Mouse (Mus musculus) kidney, postnatal 36 days (tissue): ENCODE measurements around the gene Nol6.

Source experiments
- DNase-seq, 2 experiments: peaks; one replicate each; pipeline ENCODE4 v3.0.0; 2021 to 2022; ENCODE audit warnings: mixed read lengths in 2 of 2

The Nol6 gene

DNA sequence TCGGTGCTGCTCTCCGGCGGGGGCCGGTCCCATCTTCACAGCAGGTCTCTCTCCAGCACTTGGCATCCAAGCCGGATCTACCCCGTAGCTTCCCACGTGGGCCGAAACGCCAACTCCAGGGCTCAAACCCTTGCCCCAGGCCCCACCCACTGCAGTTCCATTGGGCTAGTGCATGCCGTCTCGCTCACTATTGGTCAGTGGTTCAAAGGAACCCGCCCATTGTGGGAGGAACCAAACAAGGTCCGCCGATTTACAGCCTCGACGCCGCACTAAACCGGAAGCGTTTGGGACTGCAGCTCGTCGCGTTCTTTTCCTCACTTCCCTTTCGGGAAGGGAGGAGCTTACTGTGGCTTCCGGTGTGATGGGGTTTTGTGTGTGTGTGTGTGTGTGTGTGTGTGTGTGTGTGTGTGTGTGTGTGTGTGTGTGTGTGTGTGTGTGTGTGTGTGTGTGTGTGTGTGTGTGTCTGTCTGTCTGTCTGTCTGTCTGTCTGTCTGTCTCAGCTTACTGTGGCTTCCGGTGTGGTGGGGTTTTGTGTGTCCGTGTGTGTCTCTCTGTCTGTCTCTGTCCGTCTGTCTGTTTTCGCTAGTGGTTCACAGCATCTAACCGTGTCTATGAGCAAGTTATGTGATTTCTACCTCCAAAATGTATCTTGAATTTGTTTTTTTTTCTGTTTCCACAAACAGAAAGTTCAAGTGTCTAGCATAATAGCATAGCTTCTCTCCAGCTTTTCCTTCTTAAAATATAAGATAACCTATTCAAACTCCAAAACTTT lies at the start of gene Nol6:
Nol6 (minus strand) TSS at position 276 of the 772 bp plus-strand sequence.
- DNase-seq, result peak; percentile 98 to 100

DNA sequence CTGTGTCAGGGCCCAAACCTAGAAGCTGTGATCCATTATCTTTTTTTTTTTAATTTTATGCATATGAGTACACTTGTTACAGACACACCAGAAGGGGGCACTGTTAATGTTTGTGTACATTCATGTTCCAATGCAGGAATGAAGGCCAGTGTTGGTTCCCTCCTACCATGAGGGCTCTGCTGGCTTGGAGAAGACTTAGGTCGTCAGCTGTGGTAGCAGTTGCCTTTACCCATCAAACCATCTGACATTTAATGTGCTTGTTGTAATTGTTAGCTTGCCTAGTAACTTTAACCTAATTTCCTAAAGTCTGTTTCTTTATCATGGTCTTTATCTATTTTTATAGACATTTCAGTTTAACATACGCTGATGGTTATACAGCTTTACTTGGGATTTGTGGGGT lies 46.7 kb upstream of the Nol6 start:
- no peak for DNase-seq

DNA sequence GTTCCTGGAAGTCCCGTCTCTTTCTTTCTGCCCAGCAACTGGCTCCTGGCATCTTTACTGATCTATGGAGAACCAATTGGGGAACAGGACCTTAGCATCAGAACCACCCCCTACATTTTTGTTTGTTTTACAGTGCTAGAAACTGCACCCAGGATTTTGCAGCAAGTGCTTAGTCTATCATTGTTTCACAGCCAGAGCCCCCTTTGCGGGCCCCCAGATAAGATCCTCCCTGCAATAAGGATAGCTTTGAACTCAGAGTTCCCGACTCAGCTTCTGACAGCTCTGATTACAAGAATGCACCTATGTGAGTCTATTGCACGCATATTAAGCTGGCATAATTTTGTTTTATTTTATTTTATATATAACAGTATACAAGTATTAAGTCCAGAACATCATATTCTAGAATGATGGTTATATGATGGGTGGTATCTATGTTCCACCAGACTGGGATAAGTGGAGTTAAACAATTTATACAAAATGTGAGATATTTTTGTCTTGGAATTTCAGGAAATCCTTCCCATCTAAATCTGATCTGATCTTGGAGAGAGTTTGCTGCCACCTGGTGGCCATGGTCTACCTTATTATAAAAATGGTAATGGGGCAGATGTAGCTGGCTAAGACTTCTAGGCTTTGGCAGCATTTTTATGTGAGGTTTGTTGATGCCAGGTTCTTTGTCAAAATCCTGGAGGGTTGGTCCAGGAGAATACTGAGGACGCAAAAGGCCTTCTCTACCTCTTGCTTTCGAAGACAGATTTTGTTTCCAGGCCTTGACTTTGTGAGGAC lies 41.6 kb upstream of the Nol6 start:
- DNase-seq, result peak; percentile 76 to 93

DNA sequence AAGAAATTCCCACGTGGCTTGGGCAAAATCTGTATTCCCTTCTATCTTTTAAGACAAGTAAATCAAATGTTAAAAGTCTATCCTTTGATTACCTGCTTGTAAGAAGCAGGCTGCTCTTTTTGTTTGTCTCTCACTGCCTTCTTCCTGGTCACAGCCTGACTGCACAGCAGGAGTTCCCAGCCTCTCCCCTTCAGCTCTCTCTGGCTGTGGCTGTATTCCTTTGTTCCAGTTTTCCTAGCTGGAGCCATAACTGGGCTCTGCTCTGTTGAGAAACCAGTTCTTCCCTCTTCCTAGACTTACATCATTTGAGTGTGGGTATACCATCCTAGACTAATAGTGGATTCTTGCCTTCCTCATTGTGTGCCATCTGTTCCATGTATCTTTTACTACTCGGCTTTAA lies 40.7 kb upstream of the Nol6 start:
- DNase-seq, result no peak

DNA sequence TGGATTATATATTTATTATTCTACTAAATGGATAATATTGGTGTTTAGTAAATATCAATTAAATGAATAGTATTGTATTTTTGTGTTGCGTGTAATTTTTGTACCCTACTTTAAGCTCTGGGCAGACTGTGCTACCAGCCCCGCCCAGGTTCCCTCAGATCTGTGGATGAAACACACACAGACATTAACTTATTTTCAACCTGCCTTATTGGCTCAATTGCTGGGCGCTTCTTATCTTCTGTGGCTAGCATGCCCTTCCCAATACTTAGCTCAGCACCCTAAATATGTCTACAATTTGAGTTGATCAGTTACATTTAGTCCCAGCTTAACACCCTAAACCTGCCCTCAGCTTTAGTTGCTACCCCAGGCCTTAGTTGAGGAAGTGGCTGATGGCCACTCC lies 37.0 kb upstream of the Nol6 start:
- no peak for DNase-seq

DNA sequence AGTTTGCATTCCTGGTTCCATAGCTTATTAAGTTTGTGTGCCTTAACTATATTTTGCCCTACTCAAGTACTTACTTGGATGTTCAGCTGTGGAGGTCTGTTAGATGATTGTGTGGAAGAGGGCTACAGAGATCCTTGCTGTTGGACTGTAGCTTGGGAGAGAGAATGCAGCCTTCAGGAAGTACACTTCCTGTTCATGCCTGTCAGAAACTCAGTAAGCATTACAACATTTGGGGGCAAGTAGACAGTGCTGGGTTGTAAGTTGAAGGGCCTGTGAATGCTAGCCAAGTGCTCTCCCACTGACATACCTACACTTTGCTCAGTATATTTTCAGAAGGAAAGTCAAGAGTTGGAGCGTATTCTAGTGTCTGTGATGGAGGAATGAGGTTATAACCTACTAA lies 34.0 kb upstream of the Nol6 start:
- DNase-seq, result no peak

DNA sequence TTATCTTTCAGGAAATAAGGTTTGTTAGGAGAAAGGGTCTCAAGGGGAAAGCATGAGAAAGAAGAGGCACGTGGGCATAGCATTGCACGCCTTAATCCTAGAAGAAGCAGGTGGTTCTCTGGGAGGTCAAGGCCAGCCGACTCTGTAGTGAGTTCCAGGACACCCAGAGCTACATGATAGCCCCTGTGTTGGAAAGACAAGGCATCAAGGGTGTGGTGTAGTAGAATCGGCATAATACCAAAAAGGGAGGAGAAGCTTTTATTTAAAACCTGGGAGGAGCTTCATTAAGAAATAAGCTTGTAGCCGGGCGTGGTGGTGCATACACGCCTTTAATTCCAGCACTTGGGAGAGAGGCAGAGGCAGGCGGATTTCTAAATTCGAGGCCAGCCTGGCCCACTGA lies 32.7 kb upstream of the Nol6 start:
- no peak for DNase-seq

DNA sequence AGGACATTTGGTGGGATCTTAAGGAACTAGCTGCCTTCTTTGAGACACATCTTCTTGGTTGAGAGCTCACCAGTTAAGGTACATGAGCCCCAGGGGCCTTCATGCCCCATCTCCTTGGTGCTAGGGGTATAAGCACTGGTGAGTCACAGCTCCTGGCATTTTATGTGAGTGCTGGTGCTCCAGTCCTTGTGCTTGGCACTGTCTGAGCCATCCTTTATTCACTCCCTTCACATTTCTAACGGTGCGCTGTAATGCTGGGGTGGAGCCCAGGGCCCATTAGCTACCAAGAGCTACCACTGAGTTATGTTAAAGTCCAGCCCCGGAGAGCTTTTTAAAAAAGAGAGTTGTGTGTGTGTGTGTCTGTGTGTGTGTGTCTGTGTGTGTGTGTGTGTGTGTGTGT lies 28.9 kb upstream of the Nol6 start:
- no peak for DNase-seq

DNA sequence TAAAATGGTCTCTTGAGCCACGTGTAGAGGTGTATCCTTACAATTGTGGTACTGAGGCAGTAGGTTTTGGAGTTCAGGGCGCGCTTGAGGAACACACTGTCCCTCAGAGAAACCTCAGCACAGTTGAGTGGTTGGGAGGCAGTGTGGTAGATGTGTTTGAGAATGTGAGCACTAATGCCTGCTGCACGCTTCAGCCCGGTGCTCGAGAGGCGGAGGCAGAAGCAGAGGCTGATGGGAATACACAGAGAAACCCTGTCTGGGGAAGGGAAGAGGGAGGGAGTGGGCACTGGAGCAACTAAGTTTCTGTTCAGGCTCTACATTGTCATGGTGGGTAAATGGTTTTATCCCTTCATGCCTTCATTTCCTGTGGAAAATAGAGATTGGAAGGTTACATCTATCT lies 26.9 kb upstream of the Nol6 start:
- no peak for DNase-seq

DNA sequence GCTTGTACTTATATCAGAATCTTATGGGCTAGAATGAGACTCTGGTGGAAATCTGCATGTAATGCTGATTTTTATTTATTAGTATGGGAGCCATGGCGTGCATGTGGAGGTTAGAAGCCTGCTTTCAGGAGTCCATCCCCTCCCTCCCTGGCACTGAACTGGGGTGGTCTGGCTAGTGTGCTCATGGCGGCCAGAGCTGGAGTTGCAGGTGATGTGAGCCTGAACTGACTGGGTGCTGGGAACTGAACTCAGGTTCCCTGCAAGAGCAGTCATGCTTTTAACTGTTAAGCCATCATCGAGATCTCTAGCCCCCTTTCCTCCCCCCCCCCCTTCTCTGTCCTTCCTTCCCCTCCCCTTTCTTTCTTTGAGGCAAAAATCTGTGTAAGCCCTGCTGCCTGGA lies 25.6 kb upstream of the Nol6 start:
- no peak for DNase-seq

DNA sequence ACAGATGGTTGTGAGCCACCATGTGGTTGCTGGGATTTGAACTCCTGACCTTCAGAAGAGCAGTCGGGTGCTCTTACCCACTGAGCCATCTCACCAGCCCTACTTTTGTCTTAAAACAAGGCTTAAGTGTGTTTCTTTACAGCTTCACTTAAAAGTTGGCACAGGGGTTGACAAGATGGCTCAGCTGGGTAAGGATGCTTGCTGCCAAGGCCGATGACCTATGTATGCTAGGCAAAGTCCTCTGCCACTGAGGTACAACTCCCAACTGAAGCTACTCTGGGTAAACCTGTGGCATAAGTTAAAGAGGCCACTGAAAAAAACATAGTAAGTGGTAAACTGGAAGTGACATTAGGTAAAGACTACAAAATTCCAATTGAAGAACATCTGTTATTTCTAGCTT lies 18.3 kb upstream of the Nol6 start:
- DNase-seq, result peak; percentile 49 to 55

DNA sequence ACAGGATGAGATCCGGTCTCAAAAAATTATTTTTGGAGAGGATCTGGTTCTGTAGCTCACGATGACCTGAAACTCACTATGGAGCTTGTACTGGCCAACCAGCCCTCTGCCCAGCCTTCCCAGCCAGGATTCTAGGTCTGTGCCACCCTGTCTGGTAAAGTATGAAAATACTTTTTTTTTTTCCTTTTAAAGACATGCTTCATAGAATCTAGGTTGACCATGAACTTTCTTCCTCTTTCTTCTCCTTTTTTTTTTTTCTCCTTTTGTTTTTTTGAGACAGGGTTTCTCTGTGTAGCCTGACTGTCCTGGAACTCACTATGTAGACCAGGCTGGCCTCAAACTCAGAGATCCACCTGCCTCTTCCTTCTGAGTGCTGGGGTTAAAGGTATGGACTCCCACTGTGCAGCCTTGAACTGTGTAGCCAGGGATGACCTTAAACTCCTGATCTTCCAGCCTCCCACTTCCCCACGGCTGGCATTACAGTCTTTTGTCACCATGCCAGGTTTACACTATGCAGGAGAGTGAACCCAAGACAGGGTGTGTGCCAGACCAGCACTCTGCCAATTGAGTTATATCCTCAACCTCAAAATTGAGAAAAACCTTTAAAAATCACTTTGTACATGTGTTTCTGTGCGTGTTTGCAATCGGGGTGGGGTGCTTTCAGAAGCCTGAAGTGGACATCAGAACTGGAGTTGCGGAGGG lies 16.1 kb upstream of the Nol6 start:
- peak; percentile 34 to 43 for DNase-seq

DNA sequence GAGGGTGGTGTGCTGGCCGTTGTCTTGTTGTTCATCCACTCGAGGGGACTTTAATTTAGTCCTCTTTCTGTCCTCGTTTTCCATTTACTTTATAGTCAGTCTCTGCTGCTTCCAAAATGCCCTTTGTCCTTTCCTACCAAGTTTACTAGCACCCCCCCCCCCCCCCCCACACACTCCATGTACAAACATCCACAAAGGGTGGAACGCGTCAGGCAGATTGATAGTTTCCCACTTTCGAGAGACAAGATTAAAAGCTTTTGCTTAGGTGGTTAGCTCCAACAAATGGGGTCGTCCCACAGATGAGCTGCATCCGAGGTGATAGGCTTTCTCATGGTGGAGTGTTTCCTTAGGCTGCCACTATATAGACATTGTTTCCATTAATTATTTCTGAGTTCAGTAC lies 12.6 kb upstream of the Nol6 start:
- DNase-seq, result peak in 1 of 2 experiments; percentile 16

DNA sequence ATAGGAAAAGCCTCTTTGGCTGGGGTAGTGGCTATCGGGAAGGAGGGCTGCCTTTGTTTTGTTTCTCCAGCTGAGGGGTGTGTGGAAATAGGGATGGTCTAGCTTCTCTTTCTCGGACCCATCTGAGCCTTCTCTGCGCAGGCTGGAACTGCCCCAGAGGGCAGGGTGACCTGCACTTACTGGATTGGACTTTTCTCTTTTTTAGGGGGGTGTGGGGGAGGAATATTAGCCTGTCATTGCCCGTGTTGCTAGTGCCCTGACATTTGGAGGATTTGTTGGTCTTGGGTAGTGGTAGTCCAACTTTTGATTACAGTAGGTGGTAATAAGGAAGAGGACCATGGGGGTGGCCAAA lies 12.2 kb upstream of the Nol6 start:
- peak; percentile 72 for DNase-seq

DNA sequence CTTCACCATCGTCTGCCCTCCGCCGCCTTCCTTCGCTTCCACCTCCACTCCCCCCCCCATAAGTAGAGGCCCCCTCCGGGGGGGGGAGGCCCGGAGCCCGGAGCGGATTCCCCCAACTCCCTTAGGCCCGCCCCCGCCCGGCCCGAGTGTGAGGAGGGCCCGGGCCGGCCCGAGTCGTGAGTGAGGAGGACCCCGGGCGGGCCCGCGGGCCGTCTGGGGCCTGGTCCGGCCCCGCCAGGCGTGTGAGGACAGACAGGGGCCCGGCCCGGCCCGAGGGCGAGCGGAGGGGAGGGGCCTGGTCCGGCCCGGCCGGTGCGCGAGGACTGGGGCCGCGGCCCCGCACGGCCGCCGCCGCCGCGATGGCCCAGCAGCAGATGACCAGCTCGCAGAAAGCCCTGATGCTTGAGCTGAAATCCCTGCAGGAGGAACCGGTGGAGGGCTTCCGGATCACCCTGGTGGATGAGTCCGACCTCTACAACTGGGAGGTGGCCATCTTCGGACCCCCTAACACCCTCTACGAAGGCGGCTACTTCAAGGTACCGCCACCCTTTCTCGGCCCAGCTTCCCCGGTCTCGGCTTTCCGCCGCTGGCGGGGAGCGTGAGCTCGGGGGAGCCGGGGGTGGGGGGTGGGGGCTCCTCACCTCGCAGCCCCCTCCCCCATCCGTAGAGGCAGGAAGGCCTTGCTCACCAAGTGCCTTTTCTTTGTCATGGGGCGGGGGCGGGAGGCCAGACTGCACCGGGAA lies 11.6 kb upstream of the Nol6 start, which contains the start of gene Ube2r2:
Ube2r2 (plus strand) TSS at position 33 of the 743 bp plus-strand sequence.
- peak; percentile 52 to 78 for DNase-seq

DNA sequence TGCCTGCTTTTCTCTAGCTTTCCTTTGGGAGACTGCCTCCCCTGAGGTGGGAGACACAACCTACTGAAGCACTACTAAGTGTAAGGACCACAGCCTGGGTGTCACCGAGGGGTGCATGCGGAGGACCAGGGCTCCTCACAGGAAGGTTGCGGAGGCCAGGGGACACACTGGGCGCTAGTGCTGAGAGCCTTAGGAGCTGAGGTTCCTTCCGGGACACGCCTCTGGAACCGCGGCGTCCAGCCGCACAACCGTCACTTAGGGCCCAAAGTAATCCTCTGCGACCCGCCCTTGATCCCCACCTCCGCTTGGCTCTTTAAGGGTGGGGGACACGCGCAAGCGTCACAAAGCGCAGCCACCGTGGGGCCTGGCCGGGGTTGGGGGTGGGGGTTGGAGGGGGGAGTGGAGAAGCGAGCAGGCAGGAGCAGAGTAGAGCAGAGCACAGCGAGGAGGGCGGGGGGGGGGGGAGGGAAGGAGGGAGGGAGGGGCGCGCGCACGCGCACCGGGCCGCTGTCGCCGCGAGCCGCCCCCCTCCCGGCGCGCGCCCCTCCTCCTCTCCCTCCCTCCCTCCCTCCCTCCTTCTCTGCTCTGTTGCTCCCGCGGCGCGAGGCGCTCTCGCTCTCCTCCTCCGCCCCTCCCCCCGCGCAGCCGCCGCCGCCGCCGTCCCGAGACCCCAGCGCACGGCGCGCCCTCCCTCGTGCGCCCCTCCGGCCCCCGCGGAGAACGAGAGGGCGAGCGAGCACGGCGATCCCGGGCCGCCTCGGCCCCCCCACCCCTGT lies 10.9 kb upstream of the Nol6 start:
- DNase-seq, result peak; percentile 71 to 91

DNA sequence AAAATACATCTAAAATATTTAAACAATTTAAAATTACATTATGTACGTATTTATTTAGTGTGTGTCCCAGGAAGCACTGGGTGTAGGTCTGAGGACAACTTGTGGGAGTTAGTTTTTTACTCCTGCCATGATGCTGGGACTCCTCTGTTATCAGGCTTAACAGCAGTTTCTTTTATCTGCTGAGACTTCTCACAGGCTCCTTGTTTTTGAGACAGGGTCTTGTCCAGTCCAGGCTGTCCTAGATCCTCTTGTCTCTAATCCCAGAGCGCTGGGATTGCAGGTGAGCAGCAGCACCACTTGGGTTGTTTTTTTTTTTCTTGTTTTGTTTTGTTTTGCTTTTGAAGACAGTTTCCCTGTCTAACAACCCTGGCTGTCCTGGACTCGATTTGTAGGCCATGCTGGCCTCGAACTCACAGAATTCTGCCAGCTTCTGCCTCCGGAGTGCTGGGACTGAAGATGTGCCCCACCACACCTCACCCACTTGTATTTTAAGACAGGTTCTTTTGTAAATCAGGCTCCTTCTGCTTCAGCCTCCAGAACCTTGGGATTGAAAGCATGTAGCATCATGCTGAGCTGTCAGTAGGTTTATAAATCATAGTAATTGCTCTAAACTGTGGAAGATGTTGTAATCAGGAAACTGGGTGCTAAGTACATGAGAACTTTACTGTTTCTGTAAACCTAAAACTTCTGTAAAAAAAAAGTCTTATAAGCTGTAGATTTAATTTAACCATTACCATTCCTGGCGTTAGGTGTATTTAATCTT lies 9.5 kb upstream of the Nol6 start:
- no peak for DNase-seq

DNA sequence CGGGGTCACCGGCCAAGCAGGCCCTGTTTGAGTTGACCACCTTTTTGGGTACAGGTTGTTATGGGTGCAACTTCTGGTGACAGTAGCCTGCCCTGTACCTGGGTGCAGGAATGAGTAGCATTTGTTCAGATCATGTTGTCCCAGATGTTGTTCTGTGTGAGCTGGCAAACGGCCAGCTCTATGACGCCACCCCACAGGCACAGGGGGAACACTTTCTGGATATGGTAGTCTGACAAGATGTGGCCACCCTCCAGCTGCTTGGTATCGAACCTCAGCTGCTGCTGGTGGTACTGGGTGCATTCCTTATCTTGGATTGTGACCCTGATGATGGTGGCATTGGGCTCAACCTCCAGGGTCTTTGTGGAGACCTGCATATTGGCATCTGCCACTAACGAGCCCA lies 8.2 kb upstream of the Nol6 start:
- DNase-seq, result no peak

DNA sequence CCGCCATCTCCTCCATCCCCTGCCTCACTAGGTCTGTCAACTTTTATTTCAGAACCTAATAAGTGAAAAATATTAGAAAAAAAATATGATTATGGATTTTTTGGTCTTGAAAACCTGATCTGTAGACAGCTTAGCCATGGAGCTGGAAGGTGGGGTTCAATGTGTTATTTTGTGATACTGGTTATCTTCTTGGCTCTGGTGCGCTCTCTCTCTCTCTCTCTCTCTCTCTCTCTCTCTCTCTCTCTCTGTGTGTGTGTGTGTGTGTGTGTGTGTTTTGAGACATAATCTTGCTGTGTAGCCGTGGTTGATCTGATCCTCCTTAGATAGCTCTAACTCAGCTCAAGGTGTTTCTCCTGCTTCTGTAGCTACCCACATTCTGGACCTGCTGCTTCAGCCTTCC lies 5.6 kb upstream of the Nol6 start:
- no peak for DNase-seq

DNA sequence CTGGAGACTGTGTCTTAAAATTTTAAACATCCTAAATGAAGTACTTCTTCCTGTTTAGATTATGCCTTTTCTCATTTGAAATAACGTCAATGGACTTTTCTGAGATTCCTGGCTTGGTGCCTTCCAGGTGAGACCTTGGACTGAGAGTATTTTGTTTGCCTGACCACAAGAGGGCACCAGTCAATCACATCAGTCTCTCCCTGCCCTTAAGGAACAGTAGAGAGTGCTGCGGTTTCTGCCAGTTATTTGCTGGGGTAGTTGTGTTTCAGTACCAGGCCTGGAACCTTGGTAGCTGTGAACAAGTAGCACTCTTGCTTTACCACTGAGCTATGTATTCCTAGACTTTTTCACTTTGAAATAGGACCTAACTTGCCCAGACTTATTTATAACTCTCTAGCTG lies 5.2 kb upstream of the Nol6 start:
- peak; percentile 68 to 81 for DNase-seq

DNA sequence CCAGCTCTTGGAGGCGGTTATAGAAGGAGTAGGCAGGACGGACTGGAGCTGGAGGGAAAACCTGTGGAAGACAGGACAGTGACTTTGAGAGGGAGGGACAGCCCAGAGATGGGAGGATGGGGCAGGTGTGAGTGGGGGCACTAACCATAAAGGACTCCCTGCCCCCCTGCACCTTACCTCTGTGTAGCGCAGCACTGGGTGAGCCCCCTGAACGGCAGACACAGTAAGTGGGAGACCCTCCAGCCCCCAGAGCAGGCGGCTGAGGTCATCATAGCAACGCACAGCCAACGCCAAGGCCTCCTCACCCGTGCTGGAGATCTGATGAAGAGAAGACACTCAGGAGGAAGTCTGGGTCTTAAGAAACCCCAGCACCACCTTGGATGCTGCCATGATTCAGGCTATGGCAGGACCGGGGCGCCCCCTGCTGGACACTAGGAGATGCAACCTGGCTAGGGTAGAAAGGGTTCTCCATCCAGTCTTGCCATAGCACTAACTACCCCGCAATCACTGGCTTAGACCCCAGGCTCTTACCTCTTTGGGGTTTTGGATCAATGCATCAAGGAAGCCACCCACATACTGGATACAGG lies 5.5 kb downstream of the Nol6 start:
- peak; percentile 68 to 91 for DNase-seq
